Mouse (Mus musculus): ENCODE results near the gene Mgst3.

DNA sequence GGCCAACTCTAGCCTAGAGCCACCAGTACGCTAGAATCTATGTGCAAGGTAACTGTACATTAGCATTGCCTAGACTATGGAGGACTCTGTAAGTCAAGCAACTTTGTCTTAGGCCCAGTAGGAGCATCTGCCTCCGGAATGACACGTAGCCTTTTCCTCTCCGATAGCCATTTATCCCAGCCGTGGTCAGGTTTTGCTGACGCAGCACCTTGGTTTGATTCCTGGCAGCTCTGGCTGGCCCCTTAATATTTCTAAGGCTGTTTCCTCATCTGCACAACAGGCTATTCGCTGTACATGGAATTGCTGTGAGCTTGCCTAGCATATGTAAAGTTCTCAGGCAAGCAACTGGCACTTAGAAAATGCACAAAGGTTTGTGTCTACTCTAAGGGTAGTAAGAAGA lies 20.9 kb downstream of the Mgst3 start:
- no peak for TF ChIP-seq POLR2A (IDR thresholded peaks at IDR 0.05; ENCODE audit: low read depth, low read length)
- TF ChIP-seq CTCF (conservative IDR thresholded peaks at IDR 0.05; ENCODE audit: insufficient read depth, insufficient read length, low read depth, low read length) = no peak

Measured in kidney, adult 2 months (tissue).